Mouse (Mus musculus): ENCODE data around the gene Srsf4.

DNA sequence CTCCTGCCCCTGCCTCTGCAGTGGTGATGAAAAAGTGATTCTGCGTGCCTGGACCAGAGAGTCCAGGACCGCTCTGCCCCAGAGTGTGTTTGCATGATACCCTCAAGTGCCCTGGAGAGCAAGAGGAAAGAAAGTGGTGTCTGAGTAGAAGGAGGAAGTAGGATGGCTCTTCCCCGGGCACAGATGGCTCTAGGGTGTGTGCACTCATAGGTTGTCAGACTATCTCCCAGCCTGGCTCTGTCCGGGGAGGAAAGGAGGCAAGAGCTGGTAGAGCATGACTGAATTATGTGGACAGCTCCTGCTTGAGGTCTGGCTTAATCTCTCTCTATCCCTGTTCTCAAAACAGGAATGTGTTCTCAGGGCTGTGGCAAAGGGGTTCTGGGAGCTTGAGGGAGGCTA is 12.1 kb upstream of the Srsf4 start:
- TF ChIP-seq HCFC1 (IDR thresholded peaks at IDR 0.05; ENCODE audit: borderline replicate concordance, insufficient read depth, low read length) (no peak), ZC3H11A (IDR thresholded peaks at IDR 0.05; ENCODE audit: borderline replicate concordance, low read depth, low read length) (no peak), ZNF384 (IDR thresholded peaks at IDR 0.05; ENCODE audit: low read depth, low read length) (no peak)

Measured in ES-E14 (cell line).